Mouse (Mus musculus): Measurements from ENCODE around the gene Fgfrl1. TPM values are rescaled to one million over a fixed set of nuclear protein-coding genes. Genes with fewer than 3 reads are reported as not detected.
"Not testable (repeated sequence)": the region's sequence is repeated elsewhere in the genome, so short reads cannot be mapped to it uniquely, and the experiment has no call there.

Gene Fgfrl1
- polyA plus RNA-seq, 1 experiment from 2014 or later, result 32.7 TPM

- Histone ChIP-seq H3K9ac (ENCODE audit: low read depth, low read length) (no peak overlapping the region), H3K27me3 (ENCODE audit: control insufficient read depth, insufficient read depth, low read length) (no peaks in the 10 kb centered on the region), H3K36me3 (ENCODE audit: control insufficient read depth, insufficient read depth, low read length) (no peaks in the 10 kb centered on the region), H3K9me3 (ENCODE audit: control insufficient read depth, low read length) (no peaks in the 10 kb centered on the region), H3K4me2 (replicated peaks; ENCODE audit: low read depth, low read length) (no peak overlapping the region), H3K4me3 (ENCODE audit: low read length) (no peak overlapping the region), H3K4me1 (ENCODE audit: control insufficient read depth, insufficient read depth, low read length) (no peaks in the 10 kb centered on the region), H3K27ac (ENCODE audit: low read depth, low read length) (no peak overlapping the region)
- no peak for ATAC-seq (ENCODE audit: low FRiP score, low TSS enrichment)
- WGBS, result 66% methylated on average over 2 of the region's 2 CpGs
Measured at GRCm38 (mm10) chr5:108743856-108744255, 51.7 kb downstream of the Fgfrl1 start.

- H3K4me1 ChIP-seq (ENCODE audit: control insufficient read depth, insufficient read depth, low read length), result no peaks in the 10 kb centered on the region
- no peaks in the 10 kb centered on the region for H3K9me3 ChIP-seq (ENCODE audit: control insufficient read depth, low read length)
- H3K36me3 ChIP-seq (ENCODE audit: control insufficient read depth, insufficient read depth, low read length), result no peaks in the 10 kb centered on the region
- no peak for ATAC-seq (ENCODE audit: low FRiP score, low TSS enrichment)
- no peak overlapping the region for H3K9ac ChIP-seq (ENCODE audit: low read depth, low read length)
- H3K4me3 ChIP-seq (ENCODE audit: low read length), result no peak overlapping the region
- no peak overlapping the region for H3K4me2 ChIP-seq (replicated peaks; ENCODE audit: low read depth, low read length)
- H3K27ac ChIP-seq (ENCODE audit: low read depth, low read length), result no peak overlapping the region
- 84% methylated on average over 3 of the region's 3 CpGs for WGBS
- H3K27me3 ChIP-seq (ENCODE audit: control insufficient read depth, insufficient read depth, low read length), result no peaks in the 10 kb centered on the region
Measured at GRCm38 (mm10) chr5:108744629-108745028, 52.4 kb downstream of the Fgfrl1 start.

- Histone ChIP-seq H3K9ac (ENCODE audit: low read depth, low read length) (no peak overlapping the region), H3K27ac (ENCODE audit: low read depth, low read length) (no peak overlapping the region), H3K4me2 (replicated peaks; ENCODE audit: low read depth, low read length) (no peak overlapping the region), H3K4me1 (ENCODE audit: control insufficient read depth, insufficient read depth, low read length) (no peaks in the 10 kb centered on the region), H3K27me3 (ENCODE audit: control insufficient read depth, insufficient read depth, low read length) (no peaks in the 10 kb centered on the region), H3K9me3 (ENCODE audit: control insufficient read depth, low read length) (no peaks in the 10 kb centered on the region), H3K4me3 (ENCODE audit: low read length) (no peak overlapping the region), H3K36me3 (ENCODE audit: control insufficient read depth, insufficient read depth, low read length) (no peaks in the 10 kb centered on the region)
- WGBS, result 78% methylated on average over 5 of the region's 5 CpGs
- ATAC-seq (ENCODE audit: low FRiP score, low TSS enrichment), result no peak
Measured at GRCm38 (mm10) chr5:108750328-108751210, 58.4 kb downstream of the Fgfrl1 start.

GRCm38 (mm10) chr5:108751258-108751657 is 59.1 kb downstream of the Fgfrl1 start:
- not testable (repeated sequence) for H3K4me1 ChIP-seq (ENCODE audit: control insufficient read depth, insufficient read depth, low read length); H3K27me3 ChIP-seq (ENCODE audit: control insufficient read depth, insufficient read depth, low read length); H3K9me3 ChIP-seq (ENCODE audit: control insufficient read depth, low read length); H3K36me3 ChIP-seq (ENCODE audit: control insufficient read depth, insufficient read depth, low read length); H3K4me2 ChIP-seq (replicated peaks; ENCODE audit: low read depth, low read length); H3K27ac ChIP-seq (ENCODE audit: low read depth, low read length); H3K9ac ChIP-seq (ENCODE audit: low read depth, low read length); ATAC-seq (ENCODE audit: low FRiP score, low TSS enrichment); H3K4me3 ChIP-seq (ENCODE audit: low read length)
- WGBS, result 83% methylated on average over 4 of the region's 4 CpGs

Other genes with a start within 250 kb of the Fgfrl1 start
- 0.30 and 0.40 TPM in 2 replicates for gene Mfsd7a, start 243.5 kb upstream of the Fgfrl1 start, polyA plus RNA-seq (2014; fragmentation: Nextera tagmentation; extraction: Ambion mirVana)
- 17.2 and 28.2 TPM in 2 replicates for gene Pcgf3, start 231.2 kb upstream of the Fgfrl1 start, polyA plus RNA-seq (2014; fragmentation: Nextera tagmentation; extraction: Ambion mirVana)
- gene Cplx1, start 142.4 kb upstream of the Fgfrl1 start, polyA plus RNA-seq (2014; fragmentation: Nextera tagmentation; extraction: Ambion mirVana), result 0.17 and 0.23 TPM in 2 replicates
- gene Gak, start 62.6 kb upstream of the Fgfrl1 start, polyA plus RNA-seq (2014; fragmentation: Nextera tagmentation; extraction: Ambion mirVana), result 30.4 and 48.8 TPM in 2 replicates
- gene Tmem175, start 62.6 kb upstream of the Fgfrl1 start, polyA plus RNA-seq (2014; fragmentation: Nextera tagmentation; extraction: Ambion mirVana), result 23.0 and 29.0 TPM in 2 replicates
- 11.0 and 11.3 TPM in 2 replicates for gene Idua, start 32.1 kb upstream of the Fgfrl1 start, polyA plus RNA-seq (2014; fragmentation: Nextera tagmentation; extraction: Ambion mirVana)
- gene Dgkq, start 22.7 kb upstream of the Fgfrl1 start, polyA plus RNA-seq (2014; fragmentation: Nextera tagmentation; extraction: Ambion mirVana), result 5.0 and 9.1 TPM in 2 replicates
- 0.80 and 1.5 TPM in 2 replicates for gene Slc26a1, start 16.8 kb upstream of the Fgfrl1 start, polyA plus RNA-seq (2014; fragmentation: Nextera tagmentation; extraction: Ambion mirVana)
- gene Rnf212, start 82.6 kb downstream of the Fgfrl1 start, polyA plus RNA-seq (2014; fragmentation: Nextera tagmentation; extraction: Ambion mirVana), result not detected in 2 replicates
- gene Tmed11, start 103.0 kb downstream of the Fgfrl1 start, polyA plus RNA-seq (2014; fragmentation: Nextera tagmentation; extraction: Ambion mirVana), result not detected in 2 replicates
- gene Vmn2r8, start 116.5 kb downstream of the Fgfrl1 start, polyA plus RNA-seq (2014; fragmentation: Nextera tagmentation; extraction: Ambion mirVana), result not detected in 2 replicates
- gene Vmn2r9, start 160.2 kb downstream of the Fgfrl1 start, polyA plus RNA-seq (2014; fragmentation: Nextera tagmentation; extraction: Ambion mirVana), result not detected in 2 replicates